Mouse (Mus musculus) ES-Bruce4 (cell line): ENCODE results near the gene Baiap2. TPM values are rescaled to one million over a fixed set of nuclear protein-coding genes. Genes with fewer than 3 reads are reported as not detected.

Experiments used
- H3K27ac ChIP-seq: 2 replicates; pipeline ENCODE4 v1.5.1; 2012; ENCODE audit warnings: low read length, inconsistent platforms; ENCODE audit not compliant: insufficient read depth
- H3K27me3 ChIP-seq: 2 replicates; pipeline ENCODE4 v1.6.1; 2012; ENCODE audit warnings: mild to moderate bottlenecking, low read length, inconsistent platforms; ENCODE audit not compliant: control insufficient read depth, poor library complexity, insufficient read depth, severe bottlenecking
- H3K36me3 ChIP-seq: 2 replicates; pipeline ENCODE4 v1.6.1; 2012; ENCODE audit warnings: inconsistent platforms, mild to moderate bottlenecking, low read length, moderate library complexity; ENCODE audit not compliant: control insufficient read depth, poor library complexity, insufficient read depth, severe bottlenecking
- H3K4me1 ChIP-seq: one replicate; pipeline ENCODE4 v1.8.1; 2011; ENCODE audit warnings: low read length; ENCODE audit not compliant: control insufficient read depth, insufficient read depth
- H3K4me3 ChIP-seq: 2 replicates; pipeline ENCODE4 v1.5.1; 2011; ENCODE audit warnings: low read depth, mild to moderate bottlenecking, low read length
- H3K9ac ChIP-seq: 2 replicates; pipeline ENCODE4 v1.6.1; 2012; ENCODE audit warnings: low read depth, mild to moderate bottlenecking, inconsistent platforms; ENCODE audit not compliant: poor library complexity, severe bottlenecking
- H3K9me3 ChIP-seq: replicated peaks from 2 replicates; pipeline ENCODE4 v1.6.1; 2012; ENCODE audit warnings: mild to moderate bottlenecking, low read length, inconsistent platforms; ENCODE audit not compliant: control insufficient read depth, poor library complexity, insufficient read depth, severe bottlenecking
- CTCF ChIP-seq: IDR thresholded peaks from one replicate; pipeline ENCODE4 v1.8.1; 2011; ENCODE audit warnings: low read depth, low read length
- EP300 ChIP-seq: IDR thresholded peaks from 2 replicates; pipeline ENCODE4 v1.6.1; 2011; ENCODE audit warnings: low read depth, low read length; ENCODE audit not compliant: insufficient read depth
- POLR2A ChIP-seq: IDR thresholded peaks from one replicate; pipeline ENCODE4 v1.8.1; 2011; ENCODE audit warnings: low read length; ENCODE audit not compliant: insufficient read depth
- polyA plus RNA-seq: library from polyadenylated mRNA; stranded (reverse); fragments of >200 nt; gene quantifications from 2 replicates; pipeline ENCODE4 v1.2.4, GENCODE M21; 2011; ENCODE audit warnings: low read depth; ENCODE audit not compliant: missing spikeins, insufficient read depth, insufficient read length

Gene Baiap2
- polyA plus RNA-seq, 1 experiment = 15.6 TPM

DNA sequence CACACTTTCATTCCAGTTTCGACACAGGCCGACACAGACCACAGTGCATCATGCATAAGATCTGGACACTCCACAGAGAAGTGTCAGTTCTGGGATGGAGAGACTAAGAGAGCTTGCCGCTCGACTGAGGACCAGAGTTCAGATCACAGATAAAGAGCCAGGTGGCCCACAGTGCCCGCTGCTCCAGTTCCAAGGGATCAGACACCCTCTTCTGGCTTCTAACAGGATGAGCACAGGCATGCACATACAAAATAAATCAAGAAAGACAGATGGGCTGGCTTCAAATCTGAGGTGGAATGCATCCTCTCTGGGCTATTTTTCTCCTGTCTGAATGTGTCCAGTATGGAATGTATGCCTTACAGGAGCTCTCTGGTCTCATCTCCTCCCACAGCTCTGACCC lies 15.8 kb upstream of the Baiap2 start:
- TF ChIP-seq EP300 (no peak), CTCF (no peak), POLR2A (no peak)

GRCm38 (mm10) chr11:119928023-119928681 lies 14.4 kb upstream of the Baiap2 start:
- Histone ChIP-seq H3K36me3 (no peaks in the 10 kb centered on the region), H3K4me3 (no peak overlapping the region), H3K4me1 (peaks cover 5% of the 10 kb centered on the region), H3K9me3 (no peaks in the 10 kb centered on the region; the same call in 1 of the 2 replicates), H3K27ac (no peak overlapping the region), H3K27me3 (no peaks in the 10 kb centered on the region), H3K9ac (no peak overlapping the region)
- TF ChIP-seq CTCF (no peak), EP300 (no peak), POLR2A (no peak)

More for the DNA sequence above, 15.8 kb upstream of the Baiap2 start:
- H3K4me1 ChIP-seq = peaks cover 5% of the 10 kb centered on the region
- H3K27me3 ChIP-seq = no peaks in the 10 kb centered on the region
- no peak overlapping the region for H3K27ac ChIP-seq
- no peak overlapping the region for H3K4me3 ChIP-seq
- H3K9ac ChIP-seq = no peak overlapping the region
- no peaks in the 10 kb centered on the region; the same call in 1 of the 2 replicates for H3K9me3 ChIP-seq
- H3K36me3 ChIP-seq = no peaks in the 10 kb centered on the region

- TF ChIP-seq POLR2A (no peak), EP300 (no peak), CTCF (no peak)
- Histone ChIP-seq H3K27ac (no peak overlapping the region; the same call in 1 of the 2 replicates), H3K9ac (no peak overlapping the region), H3K9me3 (no peaks in the 10 kb centered on the region; the same call in 1 of the 2 replicates), H3K4me1 (peaks cover 5% of the 10 kb centered on the region), H3K36me3 (no peaks in the 10 kb centered on the region), H3K27me3 (no peaks in the 10 kb centered on the region), H3K4me3 (no peak overlapping the region)
Measured at GRCm38 (mm10) chr11:119929603-119930265, 12.8 kb upstream of the Baiap2 start.

GRCm38 (mm10) chr11:119931809-119932208 lies 10.8 kb upstream of the Baiap2 start:
- Histone ChIP-seq H3K36me3 (no peaks in the 10 kb centered on the region), H3K4me3 (no peak overlapping the region), H3K27ac (no peak overlapping the region), H3K9me3 (no peaks in the 10 kb centered on the region; the same call in 1 of the 2 replicates), H3K9ac (no peak overlapping the region), H3K27me3 (no peaks in the 10 kb centered on the region), H3K4me1 (peaks cover 8% of the 10 kb centered on the region)
- TF ChIP-seq EP300 = no peak
- TF ChIP-seq CTCF = no peak
- no peak for TF ChIP-seq POLR2A

DNA sequence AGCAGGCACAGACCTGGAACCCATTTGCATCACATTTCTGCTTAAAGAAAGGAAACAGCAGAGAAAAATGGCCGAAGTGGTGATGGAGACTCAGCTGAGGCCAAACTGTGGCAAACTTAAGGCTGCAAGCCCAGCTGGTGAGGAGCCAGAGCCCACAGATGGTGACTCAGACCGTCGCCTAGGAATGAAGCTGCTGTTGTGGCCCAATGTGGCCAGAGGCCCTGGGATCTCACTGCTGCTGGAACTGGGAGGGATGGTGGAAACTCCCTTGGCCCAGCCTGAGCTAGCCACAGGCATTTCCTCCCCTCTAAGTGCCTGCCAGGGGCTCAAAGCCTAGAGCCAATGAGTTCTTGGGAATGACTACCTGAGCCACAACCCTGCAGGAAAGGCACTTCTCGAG lies 9.4 kb upstream of the Baiap2 start:
- Histone ChIP-seq H3K9me3 (no peaks in the 10 kb centered on the region; the same call in 1 of the 2 replicates), H3K4me3 (no peak overlapping the region), H3K4me1 (peaks cover 5% of the 10 kb centered on the region), H3K9ac (no peak overlapping the region), H3K36me3 (no peaks in the 10 kb centered on the region), H3K27me3 (no peaks in the 10 kb centered on the region), H3K27ac (no peak overlapping the region)
- TF ChIP-seq EP300 = no peak
- TF ChIP-seq POLR2A = no peak
- no peak for TF ChIP-seq CTCF
